Mouse (Mus musculus) olfactory bulb, adult 2 months (tissue): ENCODE results near the gene Smarca4. TPM values are rescaled to one million over a fixed set of nuclear protein-coding genes. Genes with fewer than 3 reads are reported as not detected.
"Not testable (repeated sequence)": the region's sequence is repeated elsewhere in the genome, so short reads cannot be mapped to it uniquely, and the experiment has no call there.

Source experiments
- H3K27ac ChIP-seq: fragments of 200-500 bp; 2 replicates; pipeline ENCODE4 v1.5.1; 2012; ENCODE audit warnings: low read depth, low read length; ENCODE audit not compliant: insufficient read depth
- H3K4me1 ChIP-seq: fragments of 200-500 bp; 2 replicates; pipeline ENCODE4 v1.6.1; 2012; ENCODE audit warnings: low read length; ENCODE audit not compliant: control insufficient read depth, insufficient read depth
- H3K4me3 ChIP-seq: fragments of 200-500 bp; 2 replicates; pipeline ENCODE4 v1.5.1; 2012; ENCODE audit warnings: mild to moderate bottlenecking, low read depth, low read length, moderate library complexity; ENCODE audit not compliant: insufficient read depth
- CTCF ChIP-seq: fragments of 200-500 bp; IDR thresholded peaks from 2 replicates; pipeline ENCODE4 v1.5.1; 2012; ENCODE audit warnings: low read depth, mild to moderate bottlenecking, low read length, moderate library complexity; ENCODE audit not compliant: insufficient read depth
- POLR2A ChIP-seq: fragments of 200-500 bp; IDR thresholded peaks from 2 replicates; pipeline ENCODE4 v1.6.1; 2012; ENCODE audit warnings: mild to moderate bottlenecking, low read depth, low read length, moderate library complexity; ENCODE audit not compliant: insufficient read depth
- WGBS: fragments of 180-500 bp; shearing (Covaris S2); methylation state at CpG from one replicate; pipeline ENCODE4 v1.1.7; 2018; 5-methylcytosine and 5-hydroxymethylcytosine counted together
- polyA plus RNA-seq: library from polyadenylated mRNA; stranded (reverse); fragments of >200 nt; gene quantifications from 2 replicates; pipeline ENCODE4 v1.2.4, GENCODE M21; 2012; ENCODE audit warnings: low replicate concordance; ENCODE audit not compliant: missing spikeins, insufficient read depth, insufficient read length

Smarca4 gene
- polyA plus RNA-seq, 1 experiment: 109 TPM

- no peak overlapping the region for H3K4me3 ChIP-seq
- TF ChIP-seq POLR2A (no peak), CTCF (no peak)
- no peak overlapping the region for H3K27ac ChIP-seq
- H3K4me1 ChIP-seq: no peaks in the 10 kb centered on the region
Measured at GRCm38 (mm10) chr9:21694071-21694470, 78.1 kb downstream of the Smarca4 start.

GRCm38 (mm10) chr9:21695229-21695792 is 79.3 kb downstream of the Smarca4 start:
- TF ChIP-seq POLR2A: no peak
- TF ChIP-seq CTCF: no peak
- 88% methylated on average over 5 of the region's 5 CpGs for WGBS
- Histone ChIP-seq H3K4me1 (no peaks in the 10 kb centered on the region), H3K27ac (no peak overlapping the region), H3K4me3 (no peak overlapping the region)

GRCm38 (mm10) chr9:21697121-21697520 is 81.2 kb downstream of the Smarca4 start:
- WGBS: 81% methylated on average over 6 of the region's 6 CpGs
- Histone ChIP-seq H3K27ac (no peak overlapping the region), H3K4me3 (no peak overlapping the region), H3K4me1 (no peaks in the 10 kb centered on the region)
- TF ChIP-seq CTCF: no peak

GRCm38 (mm10) chr9:21699280-21699679 is 83.3 kb downstream of the Smarca4 start:
- not testable (repeated sequence) for H3K4me3 ChIP-seq, H3K4me1 ChIP-seq, H3K27ac ChIP-seq
- WGBS: 89% methylated on average over 6 of the region's 6 CpGs

GRCm38 (mm10) chr9:21701091-21701490 is 85.1 kb downstream of the Smarca4 start:
- 91% methylated on average over 14 of the region's 14 CpGs for WGBS
- no peak for TF ChIP-seq POLR2A
- TF ChIP-seq CTCF: no peak
- Histone ChIP-seq H3K4me3 (no peak overlapping the region), H3K27ac (no peak overlapping the region), H3K4me1 (no peaks in the 10 kb centered on the region)

- no peaks in the 10 kb centered on the region for H3K4me1 ChIP-seq
- no peak for TF ChIP-seq POLR2A
- TF ChIP-seq CTCF: no peak
- H3K27ac ChIP-seq: no peak overlapping the region
- WGBS: 84% methylated on average over 7 of the region's 7 CpGs
- no peak overlapping the region for H3K4me3 ChIP-seq
Measured at GRCm38 (mm10) chr9:21703494-21703893, 87.5 kb downstream of the Smarca4 start.

- no peak overlapping the region for H3K4me3 ChIP-seq
- no peak overlapping the region for H3K27ac ChIP-seq
- 88% methylated on average over 4 of the region's 4 CpGs for WGBS
- TF ChIP-seq POLR2A: no peak
- no peak for TF ChIP-seq CTCF
- no peaks in the 10 kb centered on the region for H3K4me1 ChIP-seq
Measured at GRCm38 (mm10) chr9:21706085-21706484, 90.1 kb downstream of the Smarca4 start.

GRCm38 (mm10) chr9:21706586-21707265 is 90.8 kb downstream of the Smarca4 start:
- Histone ChIP-seq H3K4me3 (no peak overlapping the region), H3K4me1 (no peaks in the 10 kb centered on the region), H3K27ac (no peak overlapping the region)
- TF ChIP-seq CTCF (no peak), POLR2A (no peak)
- 86% methylated on average over 8 of the region's 8 CpGs for WGBS

- TF ChIP-seq CTCF (no peak), POLR2A (no peak)
- no peak overlapping the region for H3K27ac ChIP-seq
- WGBS: 91% methylated on average over 3 of the region's 3 CpGs
Measured at GRCm38 (mm10) chr9:21709340-21709739, 93.4 kb downstream of the Smarca4 start.

GRCm38 (mm10) chr9:21715298-21715697 is 99.3 kb downstream of the Smarca4 start:
- H3K27ac ChIP-seq: 0 out of 2 replicates have a peak overlapping the region, but pooled peaks have one; percentile 16
- TF ChIP-seq POLR2A: no peak
- TF ChIP-seq CTCF: no peak
- H3K4me1 ChIP-seq: peaks cover 5% of the 10 kb centered on the region
- WGBS: 51% methylated on average over 4 of the region's 4 CpGs
- no peak overlapping the region for H3K4me3 ChIP-seq

More at GRCm38 (mm10) chr9:21709340-21709739, 93.4 kb downstream of the Smarca4 start:
- no peaks in the 10 kb centered on the region for H3K4me1 ChIP-seq
- no peak overlapping the region for H3K4me3 ChIP-seq
